Mouse (Mus musculus): ENCODE measurements around the gene Mllt10. TPM values are rescaled to one million over a fixed set of nuclear protein-coding genes. Genes with fewer than 3 reads are reported as not detected.

Gene Mllt10
- total and polyA plus RNA-seq, 2 experiments from 2014 or later: 27.4 to 31.3 TPM

GRCm38 (mm10) chr2:18176235-18176634, 121.2 kb downstream of the Mllt10 start:
- WGBS: 89% methylated on average over 3 of the region's 3 CpGs
- no peak for ATAC-seq
- H3K4me3 ChIP-seq (ENCODE audit: low read depth, low read length): no peak overlapping the region
- no peak for DNase-seq
- no peak overlapping the region for H3K4me2 ChIP-seq (ENCODE audit: low read depth)
- H3K9ac ChIP-seq: no peak overlapping the region
- peaks cover 7% of the 10 kb centered on the region for H3K36me3 ChIP-seq (ENCODE audit: insufficient read depth)
- no peaks in the 10 kb centered on the region for H3K9me3 ChIP-seq (ENCODE audit: low read length)
- no peak overlapping the region for H3K27ac ChIP-seq (ENCODE audit: low read depth, low read length)
- no peaks in the 10 kb centered on the region for H3K4me1 ChIP-seq (ENCODE audit: insufficient read depth)
- no peaks in the 10 kb centered on the region for H3K27me3 ChIP-seq (ENCODE audit: insufficient read depth, low read length)
- TF ChIP-seq CTCF (IDR thresholded peaks at IDR 0.05; ENCODE audit: low read depth): no peak

DNA sequence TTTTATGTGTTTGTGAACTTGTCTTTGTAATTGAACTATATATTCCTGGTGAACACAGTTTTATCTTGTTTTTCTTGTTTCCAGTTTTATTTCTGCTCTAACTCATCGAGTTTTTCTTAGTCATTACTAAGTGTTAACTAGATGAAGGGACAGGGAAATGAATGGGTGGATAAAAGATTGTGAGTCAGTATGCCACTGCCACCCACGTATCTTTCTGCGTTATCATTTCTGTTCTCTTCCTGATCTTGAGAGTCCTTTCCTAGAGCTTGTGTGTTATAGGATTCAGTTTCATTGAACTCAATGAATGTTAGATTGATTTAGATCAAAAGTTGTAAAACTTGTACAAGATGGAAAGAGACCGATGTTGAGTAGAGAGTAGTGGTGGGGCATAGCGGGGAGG, 125.3 kb downstream of the Mllt10 start:
- no peaks in the 10 kb centered on the region for H3K4me1 ChIP-seq (ENCODE audit: insufficient read depth)
- no peak for TF ChIP-seq CTCF (IDR thresholded peaks at IDR 0.05; ENCODE audit: low read depth)
- no peak overlapping the region for H3K4me2 ChIP-seq (ENCODE audit: low read depth)
- ATAC-seq (no peak), DNase-seq (no peak)
- no peaks in the 10 kb centered on the region for H3K27me3 ChIP-seq (ENCODE audit: insufficient read depth, low read length)
- no peak overlapping the region for H3K4me3 ChIP-seq (ENCODE audit: low read depth, low read length)
- H3K36me3 ChIP-seq (ENCODE audit: insufficient read depth): peaks cover 8% of the 10 kb centered on the region; the same call in 1 of the 2 replicates
- 94% methylated on average over 5 of the region's 5 CpGs for WGBS
- H3K27ac ChIP-seq (ENCODE audit: low read depth, low read length): no peak overlapping the region
- no peak overlapping the region for H3K9ac ChIP-seq
- no peaks in the 10 kb centered on the region for H3K9me3 ChIP-seq (ENCODE audit: low read length)

DNA sequence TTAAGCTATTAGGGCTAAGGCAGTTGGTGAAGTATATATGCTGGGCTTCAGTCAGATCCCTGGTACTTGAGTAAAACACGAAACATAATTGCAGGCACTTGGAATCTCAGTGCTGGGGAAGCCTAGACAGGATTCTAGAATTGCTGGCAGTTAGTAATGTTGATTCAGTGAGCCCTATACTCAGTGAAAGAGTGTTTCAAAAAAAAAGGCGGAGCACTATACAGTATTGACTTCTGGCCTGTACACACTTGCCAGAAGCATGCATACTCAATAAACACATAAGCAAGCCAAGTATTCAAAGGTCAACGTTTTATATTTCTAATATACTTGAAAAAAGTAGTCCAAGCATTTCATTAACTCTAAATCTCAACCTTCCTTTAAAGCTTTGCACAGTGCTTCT, 126.6 kb downstream of the Mllt10 start:
- no peak overlapping the region for H3K4me2 ChIP-seq (ENCODE audit: low read depth)
- no peak for TF ChIP-seq CTCF (IDR thresholded peaks at IDR 0.05; ENCODE audit: low read depth)
- H3K27ac ChIP-seq (ENCODE audit: low read depth, low read length): no peak overlapping the region
- no peaks in the 10 kb centered on the region for H3K4me1 ChIP-seq (ENCODE audit: insufficient read depth)
- no peak for DNase-seq
- no peak overlapping the region for H3K4me3 ChIP-seq (ENCODE audit: low read depth, low read length)
- no peak overlapping the region for H3K9ac ChIP-seq
- 90% methylated on average over 3 of the region's 3 CpGs for WGBS
- peaks cover 5% of the 10 kb centered on the region; the same call in 1 of the 2 replicates for H3K36me3 ChIP-seq (ENCODE audit: insufficient read depth)
- H3K9me3 ChIP-seq (ENCODE audit: low read length): no peaks in the 10 kb centered on the region
- no peak for ATAC-seq
- H3K27me3 ChIP-seq (ENCODE audit: insufficient read depth, low read length): no peaks in the 10 kb centered on the region

DNA sequence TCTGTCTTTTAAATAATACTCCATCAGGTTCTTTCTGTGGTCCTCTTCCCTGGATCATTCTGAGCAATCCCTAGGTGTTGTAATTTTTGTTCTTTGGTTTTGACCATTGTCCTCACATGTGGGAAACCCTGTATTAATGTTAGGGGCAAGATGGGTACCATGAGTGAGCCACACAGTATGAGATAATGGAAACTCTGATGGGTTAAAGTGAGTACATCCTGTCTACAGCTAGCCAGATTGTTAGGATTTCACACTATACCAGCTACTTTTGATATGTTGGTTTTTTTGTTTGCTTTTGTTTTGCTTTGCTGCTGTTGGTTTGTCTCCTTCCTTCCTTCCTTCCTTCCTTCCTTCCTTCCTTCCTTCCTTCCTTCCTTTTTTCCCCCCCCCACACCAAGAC, 128.0 kb downstream of the Mllt10 start:
- Histone ChIP-seq H3K36me3 (ENCODE audit: insufficient read depth) (peaks cover 5% of the 10 kb centered on the region; the same call in 1 of the 2 replicates), H3K4me2 (ENCODE audit: low read depth) (no peak overlapping the region), H3K27me3 (ENCODE audit: insufficient read depth, low read length) (no peaks in the 10 kb centered on the region), H3K9me3 (ENCODE audit: low read length) (no peaks in the 10 kb centered on the region), H3K4me1 (ENCODE audit: insufficient read depth) (no peaks in the 10 kb centered on the region), H3K4me3 (ENCODE audit: low read depth, low read length) (no peak overlapping the region), H3K27ac (ENCODE audit: low read depth, low read length) (no peak overlapping the region), H3K9ac (no peak overlapping the region)
- no peak for TF ChIP-seq CTCF (IDR thresholded peaks at IDR 0.05; ENCODE audit: low read depth)
- no peak for ATAC-seq
- DNase-seq: no peak

- WGBS: 96% methylated on average over 2 of the region's 2 CpGs
- no peak overlapping the region for H3K27ac ChIP-seq (ENCODE audit: low read depth, low read length)
Measured at GRCm38 (mm10) chr2:18188367-18188766, 133.3 kb downstream of the Mllt10 start.

DNA sequence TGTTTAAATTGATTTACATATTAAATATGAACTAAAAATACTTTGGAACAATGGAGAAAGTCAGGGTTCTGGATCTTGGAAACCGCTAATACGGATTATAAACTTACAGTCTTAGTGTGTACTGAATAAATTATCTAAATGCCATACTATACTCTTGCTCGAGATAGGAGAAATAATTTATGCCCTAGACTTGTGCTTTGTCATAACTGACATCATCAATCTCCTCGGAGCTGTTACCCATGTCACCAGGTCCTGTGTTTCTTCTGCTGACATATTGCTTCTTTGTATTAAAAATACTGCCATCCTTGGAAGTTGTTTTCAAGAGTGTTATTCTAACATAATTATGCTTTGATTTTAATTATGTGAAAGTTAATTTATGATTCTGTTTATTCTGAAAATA, 140.2 kb downstream of the Mllt10 start:
- no peak overlapping the region for H3K9ac ChIP-seq
- H3K4me1 ChIP-seq (ENCODE audit: insufficient read depth): no peaks in the 10 kb centered on the region
- no peak for DNase-seq
- 79% methylated on average over 4 of the region's 4 CpGs for WGBS
- H3K27ac ChIP-seq (ENCODE audit: low read depth, low read length): no peak overlapping the region
- peaks cover 9% of the 10 kb centered on the region for H3K36me3 ChIP-seq (ENCODE audit: insufficient read depth)
- no peak for ATAC-seq
- no peaks in the 10 kb centered on the region for H3K27me3 ChIP-seq (ENCODE audit: insufficient read depth, low read length)
- no peak for TF ChIP-seq CTCF (IDR thresholded peaks at IDR 0.05; ENCODE audit: low read depth)
- no peak overlapping the region for H3K4me3 ChIP-seq (ENCODE audit: low read depth, low read length)
- no peaks in the 10 kb centered on the region for H3K9me3 ChIP-seq (ENCODE audit: low read length)
- H3K4me2 ChIP-seq (ENCODE audit: low read depth): no peak overlapping the region

More at GRCm38 (mm10) chr2:18188367-18188766, 133.3 kb downstream of the Mllt10 start:
- H3K9me3 ChIP-seq (ENCODE audit: low read length): no peaks in the 10 kb centered on the region
- DNase-seq: no peak
- no peak overlapping the region for H3K4me2 ChIP-seq (ENCODE audit: low read depth)
- no peak for TF ChIP-seq CTCF (IDR thresholded peaks at IDR 0.05; ENCODE audit: low read depth)
- no peaks in the 10 kb centered on the region for H3K4me1 ChIP-seq (ENCODE audit: insufficient read depth)
- no peaks in the 10 kb centered on the region for H3K27me3 ChIP-seq (ENCODE audit: insufficient read depth, low read length)
- ATAC-seq: no peak
- no peak overlapping the region for H3K4me3 ChIP-seq (ENCODE audit: low read depth, low read length)
- peaks cover 9% of the 10 kb centered on the region; the same call in 1 of the 2 replicates for H3K36me3 ChIP-seq (ENCODE audit: insufficient read depth)
- no peak overlapping the region for H3K9ac ChIP-seq

DNA sequence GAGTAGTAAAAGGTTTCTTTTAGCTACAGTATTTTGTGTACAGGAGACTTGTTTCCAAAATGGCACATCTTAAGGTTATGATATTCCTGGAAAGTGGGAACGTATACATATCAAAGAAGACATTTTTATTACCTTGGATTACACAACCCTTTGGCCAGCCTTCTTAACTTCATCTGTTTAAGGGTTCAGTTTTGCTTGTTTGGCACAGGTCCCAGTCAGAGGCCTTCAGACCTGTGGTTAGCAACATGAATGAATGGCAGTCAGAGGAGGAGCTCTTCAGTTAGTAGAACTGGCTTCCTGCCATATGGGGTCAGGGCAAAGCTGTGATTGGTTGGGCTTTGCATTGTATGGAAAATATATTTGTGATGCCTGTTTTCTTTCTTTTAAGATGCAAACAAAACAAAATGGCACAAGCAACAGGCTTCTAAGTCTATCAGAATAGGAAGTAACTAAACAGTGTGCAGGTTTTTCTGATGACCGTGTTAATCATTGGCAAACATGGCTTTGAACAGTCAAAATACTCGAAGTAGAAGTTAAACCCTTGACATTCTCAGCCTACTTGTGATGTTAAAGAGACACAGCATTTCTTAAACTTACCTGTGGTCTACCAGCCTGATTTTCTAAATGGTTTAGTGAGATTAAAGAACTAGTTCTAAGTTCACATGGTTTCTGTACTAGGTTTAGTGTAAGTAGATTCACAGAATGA, 140.8 kb downstream of the Mllt10 start:
- Histone ChIP-seq H3K4me3 (ENCODE audit: low read depth, low read length) (no peak overlapping the region), H3K9me3 (ENCODE audit: low read length) (no peaks in the 10 kb centered on the region), H3K9ac (no peak overlapping the region), H3K27ac (ENCODE audit: low read depth, low read length) (no peak overlapping the region), H3K27me3 (ENCODE audit: insufficient read depth, low read length) (no peaks in the 10 kb centered on the region), H3K4me1 (ENCODE audit: insufficient read depth) (no peaks in the 10 kb centered on the region), H3K36me3 (ENCODE audit: insufficient read depth) (peaks cover 9% of the 10 kb centered on the region), H3K4me2 (ENCODE audit: low read depth) (no peak overlapping the region)
- peak; percentile 34; the same call in 1 of the 2 replicates for ATAC-seq
- 59% methylated on average over 3 of the region's 3 CpGs for WGBS
- DNase-seq: peak; percentile 21
- TF ChIP-seq CTCF (IDR thresholded peaks at IDR 0.05; ENCODE audit: low read depth): no peak
